Mouse (Mus musculus): ENCODE measurements at regions not wholly inside any gene's neighbourhood (a gene's known extent, or its start where the extent isn't known, plus 50 kb on each side); places are given as distances from the start of the nearest gene placed in this dataset.
A peak's percentile ranks its signal among the peaks of the same experiment; 100 is the strongest.

- no peak for DNase-seq (ENCODE audit: low spot score in 2 of 2)
Measured at GRCm38 (mm10) chr10:118706020-118706419, 164.0 kb downstream of the Dyrk2 start.

GRCm38 (mm10) chr10:118709718-118710117, 160.3 kb downstream of the Dyrk2 start:
- DNase-seq (ENCODE audit: low spot score in 2 of 2) = no peak

- no peak for DNase-seq (ENCODE audit: low spot score in 2 of 2)
Measured at GRCm38 (mm10) chr10:118711529-118711928, 158.5 kb downstream of the Dyrk2 start.

- no peak for DNase-seq (ENCODE audit: low spot score in 2 of 2)
Measured at GRCm38 (mm10) chr10:118711951-118712350, 158.1 kb downstream of the Dyrk2 start.

- DNase-seq (ENCODE audit: low spot score in 2 of 2) = peak in 1 of 2 experiments; percentile 8
Measured at GRCm38 (mm10) chr10:118712951-118713350, 157.1 kb downstream of the Dyrk2 start.

DNA sequence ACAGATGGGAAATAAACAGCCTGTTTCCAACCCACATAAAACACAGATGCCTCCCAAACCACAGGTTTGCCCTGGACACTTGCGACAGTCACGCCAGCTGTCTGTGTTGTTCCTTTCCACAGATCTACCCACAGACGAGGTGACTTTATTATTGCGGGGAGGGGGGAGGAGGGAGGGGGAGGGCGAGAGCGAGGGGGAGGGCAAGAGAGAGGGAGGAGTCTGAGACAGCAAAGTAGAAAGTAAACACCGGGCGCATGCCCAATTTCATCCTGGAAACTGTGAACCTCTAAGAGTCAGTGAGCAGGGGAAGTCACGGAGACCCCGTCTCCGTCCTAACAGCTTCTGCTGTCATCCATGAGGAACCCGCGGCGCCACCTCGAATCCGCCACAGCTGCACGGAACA, 155.8 kb downstream of the Dyrk2 start:
- DNase-seq (ENCODE audit: low spot score in 2 of 2) = peak; percentile 12 to 24

- no peak for DNase-seq (ENCODE audit: low spot score in 2 of 2)
Measured at GRCm38 (mm10) chr10:118714595-118714994, 155.4 kb downstream of the Dyrk2 start.

GRCm38 (mm10) chr10:118720630-118721029, 149.4 kb downstream of the Dyrk2 start:
- DNase-seq (ENCODE audit: low spot score in 2 of 2) = no peak

DNA sequence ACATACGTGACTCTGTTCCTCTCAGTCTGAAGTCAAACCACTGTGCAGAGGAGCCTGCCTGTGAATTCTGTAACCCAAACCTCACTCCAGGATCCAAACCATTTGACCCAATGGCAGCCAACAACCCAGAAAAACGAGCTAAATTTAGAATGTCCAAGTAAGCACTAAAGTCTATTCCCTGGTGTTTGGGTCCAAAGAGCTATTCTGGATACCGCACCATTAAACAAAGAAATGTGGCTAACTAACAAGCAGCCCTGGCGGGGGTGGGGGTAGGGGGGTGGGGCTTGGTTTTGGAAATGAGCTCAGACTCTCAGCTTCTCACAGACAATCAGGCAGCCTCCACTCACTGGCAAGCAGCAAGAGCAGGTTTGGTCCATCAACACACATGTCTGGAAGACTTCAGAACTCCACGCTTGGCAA, 147.9 kb downstream of the Dyrk2 start:
- DNase-seq (ENCODE audit: low spot score in 2 of 2) = no peak

GRCm38 (mm10) chr10:118722671-118723070, 147.3 kb downstream of the Dyrk2 start:
- no peak for DNase-seq (ENCODE audit: low spot score in 2 of 2)

DNA sequence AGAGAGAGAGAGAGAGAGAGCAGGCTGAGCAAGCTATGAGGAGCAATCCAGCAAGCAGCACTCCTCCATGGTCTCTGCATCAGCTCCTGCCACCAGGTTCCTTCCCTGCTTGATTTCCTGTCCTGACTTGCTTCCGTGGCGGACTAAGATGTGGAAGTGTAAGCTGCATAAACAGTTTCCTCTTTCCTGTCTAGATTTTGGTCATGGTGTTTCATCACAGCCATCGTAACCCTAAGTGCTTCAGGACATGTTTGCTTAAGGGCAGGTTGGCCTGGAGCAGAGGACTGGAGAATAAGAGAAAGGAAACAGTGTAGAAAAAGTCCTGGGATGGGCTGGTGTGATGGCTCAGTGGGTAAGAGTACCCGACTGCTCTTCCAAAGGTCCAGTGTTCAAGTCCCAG, 133.9 kb downstream of the Dyrk2 start:
- no peak for DNase-seq (ENCODE audit: low spot score in 2 of 2)

DNA sequence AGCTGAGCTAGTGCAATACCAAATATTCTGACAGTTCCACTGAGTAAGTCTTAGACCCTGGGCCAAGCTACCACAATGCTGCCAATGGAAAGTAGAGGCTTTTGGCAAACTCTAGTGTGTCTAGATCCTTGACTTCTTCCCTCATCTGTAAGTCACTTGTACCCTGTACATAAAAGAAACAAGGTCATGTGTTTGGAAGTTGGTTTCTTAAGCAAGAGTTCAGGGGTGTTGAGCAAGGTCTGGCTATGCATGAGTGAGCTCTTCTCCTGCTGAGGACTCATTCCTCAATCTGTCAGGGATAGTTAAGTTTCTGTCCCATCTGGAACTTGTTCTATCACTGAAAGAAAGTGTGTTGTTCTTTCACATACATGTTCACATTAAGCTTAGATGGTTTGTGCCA, 132.9 kb downstream of the Dyrk2 start:
- DNase-seq (ENCODE audit: low spot score in 2 of 2) = no peak

GRCm38 (mm10) chr10:118739849-118740481, 130.0 kb downstream of the Dyrk2 start:
- DNase-seq (ENCODE audit: low spot score in 2 of 2) = no peak

DNA sequence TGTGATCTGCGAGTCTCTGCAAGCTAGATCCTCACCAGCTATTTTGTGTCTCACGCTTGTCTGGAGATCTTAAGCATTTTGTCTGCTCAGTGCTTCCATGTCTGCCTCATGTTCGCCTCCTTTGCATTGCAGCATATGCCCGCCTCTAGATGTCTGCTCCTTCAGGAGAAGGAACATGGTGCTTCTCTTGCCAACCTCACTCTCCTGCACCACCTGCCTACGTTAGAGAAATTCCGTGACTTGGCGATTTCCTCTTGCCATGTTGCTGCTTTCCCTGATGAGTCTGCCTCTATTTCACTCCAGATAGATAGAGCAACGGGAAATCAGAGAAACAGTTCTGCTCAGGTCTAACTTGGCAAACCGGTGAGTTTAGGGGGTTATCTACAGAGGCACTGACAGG, 126.2 kb downstream of the Dyrk2 start:
- DNase-seq (ENCODE audit: low spot score in 2 of 2) = no peak

DNA sequence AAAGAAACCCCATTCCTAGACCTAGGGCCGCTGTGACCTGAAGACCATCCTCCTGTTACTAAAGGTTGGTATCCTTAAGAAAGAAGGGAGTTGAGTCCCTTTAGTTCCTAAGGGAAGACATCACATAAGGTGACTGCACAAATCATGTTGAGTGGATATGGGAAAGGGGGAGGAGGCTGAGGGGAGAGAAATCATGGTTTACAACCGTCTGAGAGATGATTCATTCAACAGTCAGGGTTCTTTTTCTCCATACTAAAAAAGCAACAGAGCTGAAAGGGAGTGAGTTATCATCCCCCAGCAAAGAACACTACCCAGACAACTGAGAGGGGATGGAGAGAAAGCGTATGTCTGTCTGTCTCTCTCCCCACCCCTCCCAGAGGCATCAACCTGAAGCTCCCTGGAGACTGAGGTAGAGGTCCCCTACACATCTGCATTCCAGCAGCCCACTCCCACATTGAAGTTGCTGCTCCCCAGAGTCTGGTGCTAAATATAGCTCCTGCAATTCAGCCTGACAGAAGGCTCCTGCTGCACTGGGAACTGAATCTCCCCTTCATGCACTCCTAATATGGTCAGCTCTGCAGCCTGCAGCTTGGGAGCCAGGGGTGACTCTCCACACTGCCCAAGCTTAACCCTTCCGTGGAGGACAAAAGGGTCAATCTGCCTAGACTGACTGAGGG, 123.2 kb downstream of the Dyrk2 start:
- no peak for DNase-seq (ENCODE audit: low spot score in 2 of 2)

DNA sequence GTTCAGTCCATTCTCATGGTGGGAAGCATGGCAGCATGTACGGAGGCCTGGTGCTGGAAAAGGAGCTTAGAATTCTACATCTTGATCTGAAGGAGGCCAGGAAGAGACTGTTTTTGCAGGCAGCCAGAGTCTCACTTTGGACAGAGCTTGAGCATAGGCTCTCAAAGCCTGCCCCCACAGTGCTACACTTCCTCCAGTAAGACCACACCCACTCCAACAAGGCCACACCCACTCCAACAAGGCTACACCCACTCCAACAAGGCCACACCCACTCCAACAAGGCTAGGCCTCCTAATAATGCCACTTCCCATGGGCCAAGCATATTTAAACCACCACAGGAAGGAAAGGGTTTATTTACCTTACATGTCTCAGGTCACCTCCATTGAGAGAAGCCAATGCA, 121.0 kb downstream of the Dyrk2 start:
- no peak for DNase-seq (ENCODE audit: low spot score in 2 of 2)

GRCm38 (mm10) chr10:118749756-118750155, 120.3 kb downstream of the Dyrk2 start:
- DNase-seq (ENCODE audit: low spot score in 2 of 2) = no peak

DNA sequence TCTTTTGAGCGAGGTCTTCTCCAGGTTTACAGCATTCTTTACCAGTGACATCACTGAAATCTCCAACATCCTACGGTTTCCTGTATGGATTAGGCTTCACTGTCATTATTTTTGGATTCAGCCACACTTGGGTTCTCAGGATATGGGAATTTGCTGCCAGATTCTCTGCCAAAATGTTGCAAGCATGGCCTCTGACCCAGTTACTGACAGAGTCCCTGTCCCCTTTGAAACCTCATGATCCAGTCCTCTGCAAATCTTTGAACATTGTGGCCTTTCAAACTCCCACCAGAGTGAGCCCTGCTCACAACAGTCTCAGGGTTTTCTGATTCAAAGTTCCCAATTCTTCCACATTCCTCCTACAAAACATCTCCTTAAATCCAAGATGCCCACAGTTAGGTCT, 118.9 kb downstream of the Dyrk2 start:
- no peak for DNase-seq (ENCODE audit: low spot score in 2 of 2)

DNA sequence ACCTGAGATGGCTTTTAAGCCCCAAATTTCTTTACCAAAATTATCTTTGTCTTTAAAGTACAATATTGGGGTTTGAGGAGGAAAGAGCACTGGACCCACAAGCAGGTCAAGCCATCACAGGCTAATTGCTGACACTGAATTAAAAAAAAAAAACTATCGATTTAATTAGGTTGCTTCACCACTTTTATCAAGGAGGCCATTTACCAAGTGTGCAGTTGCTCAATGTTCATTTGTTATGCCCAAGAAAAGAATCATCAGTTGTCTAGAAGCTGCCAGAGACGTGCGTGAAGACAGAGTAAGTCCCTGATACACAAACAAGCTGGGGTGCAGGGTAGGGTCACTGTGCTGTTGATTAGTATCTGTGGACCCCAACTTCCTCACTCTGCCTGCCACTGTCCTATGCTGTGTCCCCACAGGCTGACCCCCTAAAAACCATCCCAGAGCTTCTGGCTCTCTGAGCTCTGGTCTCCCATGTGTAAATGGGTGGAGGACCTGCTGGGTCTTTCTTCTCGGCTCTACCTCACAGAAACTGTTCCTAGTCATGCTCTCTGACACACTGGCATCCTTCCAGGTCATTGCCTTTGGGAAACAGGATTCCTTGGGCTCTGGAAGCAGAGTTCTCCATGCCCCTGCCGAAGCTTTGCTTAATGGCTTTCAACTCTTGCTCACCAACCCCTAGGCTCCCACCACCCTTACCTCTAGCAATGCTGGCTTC, 116.8 kb downstream of the Dyrk2 start:
- no peak for DNase-seq (ENCODE audit: low spot score in 2 of 2)

GRCm38 (mm10) chr10:118754791-118755190, 115.2 kb downstream of the Dyrk2 start:
- no peak for DNase-seq (ENCODE audit: low spot score in 2 of 2)

- no peak for DNase-seq (ENCODE audit: low spot score in 2 of 2)
Measured at GRCm38 (mm10) chr10:118758825-118759471, 111.1 kb downstream of the Dyrk2 start.

DNA sequence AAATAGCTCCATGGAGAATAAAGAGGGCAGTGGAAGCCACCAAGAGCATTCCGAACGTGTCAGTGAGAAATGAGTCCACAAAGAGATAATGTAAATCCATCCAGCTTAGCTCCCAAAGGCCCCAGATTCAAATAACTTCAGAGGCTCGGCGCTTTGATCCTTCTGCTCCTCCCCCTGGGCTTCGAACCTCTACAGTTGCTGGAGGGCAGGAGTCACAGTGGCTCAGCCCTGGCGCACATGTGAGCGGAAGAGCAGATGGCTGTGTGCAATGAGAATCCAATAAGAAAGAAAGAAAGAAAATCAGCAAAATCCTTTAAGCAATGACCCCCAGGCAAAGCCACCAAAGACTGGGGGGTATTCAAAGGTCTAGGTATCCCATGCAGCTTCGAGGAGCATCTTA, 109.6 kb downstream of the Dyrk2 start:
- no peak for DNase-seq (ENCODE audit: low spot score in 2 of 2)
